Mouse (Mus musculus): ENCODE measurements at regions not wholly inside any gene's neighbourhood (a gene's known extent, or its start where the extent isn't known, plus 50 kb on each side); places are given as distances from the start of the nearest gene placed in this dataset.

- TF ChIP-seq CTCF (IDR thresholded peaks at IDR 0.05; ENCODE audit: borderline replicate concordance, insufficient read depth, low read length): no peak
- no peak for TF ChIP-seq POLR2A (IDR thresholded peaks at IDR 0.05; ENCODE audit: low read depth, low read length)
These were observed 163.1 kb downstream of the Ifng start for GRCm38 (mm10) chr10:118603857-118604414.
